Mouse (Mus musculus): Measurements from ENCODE around the gene Tmem63c.

DNA sequence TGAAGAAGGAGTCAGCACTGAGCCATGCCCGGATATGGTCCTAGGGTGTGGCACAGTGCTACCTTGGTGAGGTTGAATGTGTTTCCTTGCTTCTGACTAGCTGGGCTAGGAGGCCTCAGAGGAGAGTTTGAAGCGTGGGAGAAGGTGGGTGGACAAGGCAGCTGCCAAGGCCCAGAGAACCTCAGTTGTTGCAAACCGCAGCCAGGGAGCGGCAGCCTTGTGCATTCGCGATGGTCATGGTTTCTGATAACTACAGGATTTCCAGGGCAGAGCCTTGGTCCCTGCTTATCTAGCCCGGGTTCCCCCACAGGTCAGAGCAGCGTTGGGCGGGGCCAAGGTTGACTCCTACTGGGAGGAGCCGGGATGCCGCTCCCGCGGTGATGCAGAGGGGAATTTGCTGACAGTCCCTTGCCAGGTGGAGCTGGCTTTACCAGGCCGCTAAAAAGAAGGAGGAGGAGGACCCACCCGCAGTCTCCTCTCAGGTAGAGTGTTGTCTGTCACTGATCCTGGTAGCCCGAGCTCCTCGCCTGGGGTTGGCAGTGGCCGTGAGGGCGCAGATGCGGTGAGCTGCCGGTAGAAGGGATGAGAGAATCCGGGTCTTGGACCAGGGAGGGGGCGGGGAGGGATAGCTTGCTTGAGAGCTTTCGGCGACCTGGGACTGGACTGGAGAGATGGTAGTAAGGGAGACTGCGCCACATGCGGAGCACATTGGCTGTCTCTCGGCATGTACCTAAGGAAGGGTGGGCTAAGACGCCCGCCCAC lies 5.2 kb downstream of the Tmem63c start:
- TF ChIP-seq CTCF (IDR thresholded peaks at IDR 0.05; ENCODE audit: low read depth, low read length) = no peak
- TF ChIP-seq TAL1 (conservative IDR thresholded peaks at IDR 0.05; ENCODE audit: low read depth, low read length) = no peak
- no peak for TF ChIP-seq GATA2 (IDR thresholded peaks at IDR 0.05; ENCODE audit: borderline replicate concordance, low read depth, low read length)

Measured in G1E (cell line).